Mouse (Mus musculus) neural tube, embryonic 14.5 days (tissue): ENCODE measurements at regions not wholly inside any gene's neighbourhood (a gene's known extent, or its start where the extent isn't known, plus 50 kb on each side); places are given as distances from the start of the nearest gene placed in this dataset.

Source experiments
- ATAC-seq: fragments of 200-750 bp; cut with Nextera tagmentation; 2 replicates; pipeline ENCODE4 v1.8.0; 2017; ENCODE audit warnings: low read depth, mild to moderate bottlenecking, moderate TSS enrichment, moderate library complexity
- H3K27ac ChIP-seq: fragments of 300-500 bp; sonication (generic); 2 replicates; pipeline ENCODE4 v1.5.1; 2014; ENCODE audit warnings: low read depth, mild to moderate bottlenecking, control low read depth, low read length, moderate library complexity, mixed read lengths
- H3K27me3 ChIP-seq: fragments of 300-500 bp; sonication (generic); 2 replicates; pipeline ENCODE4 v1.6.1; 2014; ENCODE audit warnings: low read length; ENCODE audit not compliant: control insufficient read depth, insufficient read depth
- H3K36me3 ChIP-seq: fragments of 300-500 bp; sonication (generic); 2 replicates; pipeline ENCODE4 v1.6.1; 2014; ENCODE audit warnings: low read length, mixed read lengths; ENCODE audit not compliant: control insufficient read depth, insufficient read depth
- H3K4me1 ChIP-seq: fragments of 300-500 bp; sonication (generic); 2 replicates; pipeline ENCODE4 v1.6.1; 2014; ENCODE audit warnings: low read length; ENCODE audit not compliant: control insufficient read depth, insufficient read depth
- H3K4me2 ChIP-seq: fragments of 300-500 bp; sonication (generic); 2 replicates; pipeline ENCODE4 v1.6.1; 2014; ENCODE audit warnings: mild to moderate bottlenecking, low read depth, low read length, control low read depth
- H3K4me3 ChIP-seq: fragments of 300-500 bp; sonication (generic); 2 replicates; pipeline ENCODE4 v1.5.1; 2014; ENCODE audit warnings: low read depth, low read length, control low read depth, mixed read lengths
- H3K9ac ChIP-seq: fragments of 300-500 bp; sonication (generic); replicated peaks from 2 replicates; pipeline ENCODE4 v1.6.1; 2014; ENCODE audit warnings: low read depth, mild to moderate bottlenecking, control low read depth, low read length, mixed read lengths
- H3K9me3 ChIP-seq: fragments of 300-500 bp; sonication (generic); 2 replicates; pipeline ENCODE4 v1.6.1; 2016; ENCODE audit warnings: low read length; ENCODE audit not compliant: control insufficient read depth
- WGBS: fragments of 180-500 bp; shearing (Covaris S2); extraction: QIAGEN DNeasy Blood & Tissue Kit; methylation state at CpG from one replicate; pipeline ENCODE4 v1.1.7; 2014; 5-methylcytosine and 5-hydroxymethylcytosine counted together

DNA sequence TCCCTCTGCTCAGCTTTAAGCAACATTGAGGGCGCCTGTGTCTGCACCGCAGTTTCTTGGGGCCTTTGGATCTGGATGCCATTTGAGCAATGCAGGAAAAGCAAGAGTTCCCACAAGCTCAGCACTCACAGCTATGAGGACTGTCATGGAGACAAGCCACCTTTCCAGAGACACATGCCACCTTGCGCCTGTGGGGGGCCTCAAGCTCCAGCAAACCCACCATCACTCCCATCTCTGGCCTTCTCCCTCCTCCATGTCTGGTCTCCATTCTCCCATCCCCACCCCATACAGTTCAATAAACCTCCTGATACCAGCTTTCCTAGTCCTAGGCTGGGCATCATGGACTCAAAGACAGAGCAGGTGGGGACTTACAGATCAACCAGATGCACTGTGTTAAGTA is 97.8 kb downstream of the Wdr11 start:
- no peak overlapping the region for H3K4me2 ChIP-seq
- H3K36me3 ChIP-seq, result no peaks in the 10 kb centered on the region
- H3K4me3 ChIP-seq, result no peak overlapping the region
- no peaks in the 10 kb centered on the region for H3K9me3 ChIP-seq
- WGBS, result 93% methylated on average over 3 of the region's 3 CpGs
- H3K27ac ChIP-seq, result no peak overlapping the region
- no peak for ATAC-seq
- no peaks in the 10 kb centered on the region for H3K27me3 ChIP-seq
- no peaks in the 10 kb centered on the region for H3K4me1 ChIP-seq
- no peak overlapping the region for H3K9ac ChIP-seq

DNA sequence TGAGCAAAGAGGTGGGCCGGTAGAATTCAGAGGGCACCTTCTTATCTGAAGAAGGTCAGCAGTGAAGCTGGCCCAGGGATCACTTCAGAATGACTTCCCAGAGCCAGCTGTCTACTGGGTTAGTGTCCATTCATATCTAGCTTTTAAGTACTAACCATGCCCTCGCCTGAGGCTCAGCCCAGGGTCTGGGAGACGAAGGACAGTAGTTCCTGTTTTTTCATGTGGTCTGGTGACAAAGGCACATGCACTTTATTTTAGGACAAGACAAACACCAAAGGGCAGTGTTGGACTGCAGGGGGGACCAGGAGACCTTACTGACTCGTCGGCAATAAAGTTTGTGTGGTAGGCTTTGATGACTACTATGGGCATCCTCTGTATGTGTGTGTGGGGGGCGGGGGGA is 99.2 kb downstream of the Wdr11 start:
- no peak overlapping the region for H3K27ac ChIP-seq
- WGBS, result 86% methylated on average over 6 of the region's 6 CpGs
- H3K36me3 ChIP-seq, result no peaks in the 10 kb centered on the region

DNA sequence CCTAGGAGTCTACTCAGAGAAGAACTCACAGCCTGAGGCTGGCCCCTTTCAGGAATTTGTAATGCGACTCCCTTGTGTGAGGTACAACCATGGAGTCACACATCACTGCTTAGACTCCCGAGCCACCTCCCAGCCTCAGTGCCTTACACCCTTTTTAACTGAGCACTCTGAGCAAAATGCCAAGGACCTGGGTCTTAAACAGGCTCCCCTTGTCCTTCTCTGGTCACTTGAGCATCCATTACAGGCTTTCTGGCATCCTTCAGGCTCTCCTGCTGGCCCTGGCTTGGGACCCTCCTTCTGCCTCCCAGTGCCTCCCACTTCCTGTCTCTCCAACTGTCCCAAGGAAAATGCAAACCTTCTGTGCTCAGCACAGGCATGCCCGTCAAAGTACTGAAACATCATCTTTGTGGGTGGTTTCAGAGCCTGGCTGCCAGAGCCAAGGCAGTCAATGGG is 100.0 kb downstream of the Wdr11 start:
- H3K9me3 ChIP-seq, result no peaks in the 10 kb centered on the region
- H3K27ac ChIP-seq, result no peak overlapping the region
- 47% methylated on average over 3 of the region's 3 CpGs for WGBS
- no peaks in the 10 kb centered on the region for H3K36me3 ChIP-seq
- H3K4me2 ChIP-seq, result no peak overlapping the region
- H3K9ac ChIP-seq, result no peak overlapping the region
- no peaks in the 10 kb centered on the region for H3K4me1 ChIP-seq
- no peak for ATAC-seq
- H3K4me3 ChIP-seq, result no peak overlapping the region
- H3K27me3 ChIP-seq, result no peaks in the 10 kb centered on the region

More for the DNA sequence above, 99.2 kb downstream of the Wdr11 start:
- Histone ChIP-seq H3K27me3 (no peaks in the 10 kb centered on the region), H3K4me1 (no peaks in the 10 kb centered on the region), H3K9me3 (no peaks in the 10 kb centered on the region), H3K9ac (no peak overlapping the region), H3K4me3 (no peak overlapping the region), H3K4me2 (no peak overlapping the region)
- no peak for ATAC-seq

DNA sequence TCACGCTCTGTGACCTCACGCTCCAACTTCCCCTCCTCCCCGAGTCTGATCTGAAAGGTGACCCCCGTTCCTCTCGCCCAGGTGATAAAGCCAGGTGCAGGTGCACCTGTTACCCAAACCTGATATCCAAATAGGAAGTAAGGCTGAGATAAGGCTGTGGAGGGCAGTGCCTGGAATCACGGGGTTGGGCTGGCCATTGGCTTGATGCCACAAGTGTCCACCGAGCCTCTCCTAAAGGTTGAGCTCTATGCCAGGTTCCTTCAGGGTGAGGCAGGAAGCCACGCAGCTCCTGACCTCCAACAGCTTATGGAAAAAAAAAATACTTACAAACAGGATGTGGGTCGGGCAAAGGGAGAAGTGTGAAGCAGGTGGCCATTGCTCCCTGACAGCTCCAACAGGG is 102.0 kb downstream of the Wdr11 start:
- Histone ChIP-seq H3K4me2 (no peak overlapping the region), H3K27ac (no peak overlapping the region), H3K4me1 (no peaks in the 10 kb centered on the region), H3K9me3 (no peaks in the 10 kb centered on the region), H3K9ac (no peak overlapping the region), H3K27me3 (no peaks in the 10 kb centered on the region), H3K4me3 (no peak overlapping the region), H3K36me3 (no peaks in the 10 kb centered on the region)
- no peak for ATAC-seq
- WGBS, result 90% methylated on average over 9 of the region's 9 CpGs

DNA sequence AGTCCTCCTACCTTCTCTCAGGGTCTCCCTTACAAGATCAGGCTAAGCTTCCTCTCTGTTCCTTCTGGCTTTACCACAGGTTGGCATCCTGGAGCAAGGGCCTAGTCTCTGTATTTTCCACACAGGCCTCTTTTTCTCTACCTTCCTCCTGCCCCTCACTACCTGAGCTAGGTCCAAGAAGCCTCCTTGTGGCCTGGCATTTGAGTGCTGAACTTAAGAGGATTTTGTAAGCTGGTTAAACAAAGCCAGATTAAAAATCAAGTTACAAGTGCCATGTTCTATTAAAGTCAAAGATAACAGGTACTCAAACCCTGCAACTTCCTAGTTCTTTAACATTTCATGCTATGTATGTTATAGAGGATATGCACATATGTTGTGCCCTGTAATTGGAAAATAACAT is 102.5 kb downstream of the Wdr11 start:
- no peaks in the 10 kb centered on the region for H3K36me3 ChIP-seq
- ATAC-seq, result no peak
- no peak overlapping the region for H3K4me2 ChIP-seq
- H3K9ac ChIP-seq, result no peak overlapping the region
- no peaks in the 10 kb centered on the region for H3K4me1 ChIP-seq
- H3K27me3 ChIP-seq, result no peaks in the 10 kb centered on the region
- no peak overlapping the region for H3K27ac ChIP-seq
- no peak overlapping the region for H3K4me3 ChIP-seq
- no peaks in the 10 kb centered on the region for H3K9me3 ChIP-seq

DNA sequence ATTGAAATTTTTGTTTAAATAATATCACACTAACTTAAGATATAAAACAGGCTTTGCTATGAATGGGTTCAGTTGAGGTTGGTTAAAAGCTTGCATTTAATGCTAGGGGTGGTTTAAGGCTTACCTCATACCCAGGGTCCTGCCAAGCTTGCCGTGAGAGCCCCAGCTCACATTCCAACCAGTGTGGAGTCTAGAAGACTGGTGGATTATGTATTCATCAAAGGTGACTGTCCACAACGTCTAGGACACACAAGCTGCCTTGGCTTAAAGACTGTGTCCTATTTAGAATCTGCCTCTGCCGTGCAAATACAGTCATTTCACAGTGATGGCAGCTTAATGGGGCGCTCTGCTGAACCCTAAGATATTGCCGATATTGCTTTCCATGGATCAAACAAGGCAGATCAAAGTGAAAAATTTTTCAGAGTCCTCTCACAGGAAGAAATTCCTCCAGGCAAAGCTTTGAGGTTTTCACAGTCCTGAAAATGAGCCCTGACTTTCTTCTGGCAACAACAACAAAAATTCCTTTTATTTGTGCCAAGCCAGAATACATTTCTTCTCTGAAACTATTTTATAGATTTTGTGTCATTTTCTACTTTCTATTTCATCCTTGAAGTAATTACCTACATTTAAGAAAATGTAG is 108.4 kb downstream of the Wdr11 start:
- Histone ChIP-seq H3K27me3 (no peaks in the 10 kb centered on the region), H3K4me3 (no peak overlapping the region), H3K4me2 (no peak overlapping the region), H3K9me3 (no peaks in the 10 kb centered on the region), H3K27ac (no peak overlapping the region), H3K9ac (no peak overlapping the region), H3K4me1 (no peaks in the 10 kb centered on the region), H3K36me3 (no peaks in the 10 kb centered on the region)
- no peak for ATAC-seq
- WGBS, result 80% methylated on average over 5 of the region's 5 CpGs

DNA sequence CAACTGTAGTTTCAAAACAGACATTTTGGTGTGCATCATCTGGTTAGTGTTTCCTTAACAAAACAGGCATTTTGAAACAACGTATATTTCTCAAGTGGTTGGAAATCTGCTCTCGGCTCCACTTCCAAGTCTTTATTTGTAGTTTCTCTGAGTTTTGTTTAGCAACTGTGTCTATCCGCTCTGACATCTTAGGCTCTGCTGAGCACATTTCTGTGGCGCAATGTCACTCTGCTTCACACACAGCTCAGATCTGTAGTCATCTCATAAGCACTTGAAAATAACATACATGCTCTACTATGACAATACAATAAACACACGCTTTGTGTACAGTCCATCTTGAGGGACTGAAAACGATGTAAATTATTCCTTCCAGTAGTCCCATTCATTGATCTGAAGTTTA is 135.9 kb downstream of the Wdr11 start:
- ATAC-seq, result no peak

DNA sequence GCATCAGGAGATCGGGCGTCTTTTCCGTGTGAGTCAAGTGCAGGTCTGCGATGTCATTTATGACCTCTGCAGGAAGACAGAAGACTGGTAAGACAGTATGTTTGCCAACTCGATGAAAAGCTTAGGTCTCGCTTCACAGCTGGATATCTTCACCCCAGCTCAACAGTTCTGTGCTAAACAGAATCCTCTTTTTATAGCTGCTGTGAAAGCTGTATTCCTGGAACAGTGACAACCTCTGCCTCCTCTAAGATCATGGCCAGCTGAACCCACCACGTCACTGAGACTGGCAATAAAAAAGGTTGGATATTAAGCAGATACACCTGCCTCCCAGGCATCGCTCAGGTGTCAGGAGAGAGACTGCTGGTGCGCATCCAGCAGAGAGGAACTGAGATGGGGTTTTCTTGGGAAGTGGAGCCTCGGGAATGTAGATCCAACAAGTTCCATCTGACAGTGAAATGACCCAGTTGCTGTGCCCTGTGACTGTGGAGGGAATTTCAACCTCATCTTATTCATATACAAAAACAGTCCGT is 138.1 kb downstream of the Wdr11 start:
- Histone ChIP-seq H3K4me1 (no peaks in the 10 kb centered on the region), H3K4me2 (no peak overlapping the region), H3K27me3 (no peaks in the 10 kb centered on the region), H3K27ac (no peak overlapping the region), H3K9me3 (no peaks in the 10 kb centered on the region), H3K9ac (no peak overlapping the region), H3K4me3 (no peak overlapping the region), H3K36me3 (no peaks in the 10 kb centered on the region)
- WGBS, result 75% methylated on average over 11 of the region's 11 CpGs
- no peak for ATAC-seq

More for the DNA sequence above, 135.9 kb downstream of the Wdr11 start:
- Histone ChIP-seq H3K4me2 (no peak overlapping the region), H3K27ac (no peak overlapping the region), H3K27me3 (no peaks in the 10 kb centered on the region), H3K4me3 (no peak overlapping the region), H3K36me3 (no peaks in the 10 kb centered on the region), H3K9ac (no peak overlapping the region), H3K9me3 (no peaks in the 10 kb centered on the region), H3K4me1 (no peaks in the 10 kb centered on the region)
- WGBS, result 91% methylated on average over 6 of the region's 6 CpGs

DNA sequence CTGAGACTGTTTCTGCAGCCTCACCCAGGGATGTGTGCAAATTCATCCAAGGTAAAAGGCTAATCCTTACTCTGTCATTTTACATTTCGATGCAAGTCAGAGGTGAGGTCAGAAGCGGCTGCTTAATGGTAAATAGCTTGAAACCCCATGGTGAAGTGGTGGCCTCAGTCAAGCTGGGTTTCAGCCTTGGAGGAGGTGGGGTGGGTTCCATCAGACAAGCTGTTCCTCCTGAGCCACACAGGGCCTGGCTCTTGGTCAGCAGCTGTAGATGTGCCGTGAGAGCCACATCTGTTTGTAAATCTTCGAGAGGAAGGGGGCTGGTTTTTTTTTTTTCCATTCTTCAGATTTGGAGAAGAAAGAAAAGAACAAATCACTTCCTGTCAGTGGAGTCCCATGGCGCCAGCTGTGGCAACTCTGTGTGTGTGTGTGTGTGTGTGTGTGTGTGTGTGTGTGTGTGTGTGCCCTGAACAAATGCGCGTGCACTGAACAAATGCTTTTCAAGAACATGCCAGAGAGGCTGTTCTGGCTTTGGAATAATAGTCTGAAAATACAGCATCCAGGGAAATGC is 139.2 kb downstream of the Wdr11 start:
- no peak overlapping the region for H3K4me2 ChIP-seq
- H3K4me1 ChIP-seq, result no peaks in the 10 kb centered on the region
- no peak overlapping the region for H3K4me3 ChIP-seq
- ATAC-seq, result no peak
- no peak overlapping the region for H3K9ac ChIP-seq
- 46% methylated on average over 7 of the region's 7 CpGs for WGBS
- no peaks in the 10 kb centered on the region for H3K36me3 ChIP-seq
- H3K27ac ChIP-seq, result no peak overlapping the region
- no peaks in the 10 kb centered on the region for H3K9me3 ChIP-seq
- no peaks in the 10 kb centered on the region for H3K27me3 ChIP-seq
